Mouse (Mus musculus): ENCODE results near the gene Fgfr2. TPM values are rescaled to one million over a fixed set of nuclear protein-coding genes. Genes with fewer than 3 reads are reported as not detected.

The Fgfr2 gene
- polyA plus RNA-seq, 1 experiment from 2014 or later = 34.1 TPM

DNA sequence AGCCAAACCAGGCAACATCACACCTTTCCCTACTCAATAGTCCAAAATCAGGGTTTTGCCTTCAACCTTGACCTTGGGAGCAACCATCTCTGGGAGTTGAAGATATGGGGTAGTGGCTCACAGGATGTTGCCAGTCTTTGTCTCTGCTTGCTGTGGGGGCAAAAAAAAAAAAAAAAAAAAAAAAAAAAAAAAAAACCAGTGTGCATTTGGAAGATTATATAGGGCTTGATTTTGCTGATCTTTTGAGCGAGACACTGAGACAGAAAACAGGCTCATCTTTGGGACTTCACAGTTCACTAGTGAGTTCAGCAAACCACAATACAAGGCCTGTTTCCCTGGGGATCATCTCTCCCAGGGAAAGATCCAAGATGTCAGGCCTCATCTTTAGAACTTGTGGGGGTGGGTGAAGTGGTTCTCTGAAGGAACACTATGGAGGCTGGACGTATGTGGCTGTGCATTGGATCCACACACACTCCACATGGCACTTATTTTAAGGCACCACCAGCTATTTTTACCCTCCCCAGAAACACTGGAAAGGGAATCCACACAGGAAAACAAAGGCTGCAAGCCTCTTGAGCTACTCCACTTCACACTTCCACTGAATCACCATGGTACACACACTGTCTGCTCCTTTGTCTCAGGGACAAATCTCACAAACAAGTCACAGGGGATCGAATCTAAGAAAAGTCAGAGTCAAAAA lies 83.4 kb downstream of the Fgfr2 start:
- Histone ChIP-seq H3K4me1 (replicated peaks) (peaks cover 85% of the 10 kb centered on the region), H3K9me3 (replicated peaks) (no peaks in the 10 kb centered on the region), H3K27ac (ENCODE audit: poor library complexity, severe bottlenecking) (peak overlapping the region; percentile 70), H3K36me3 (peaks cover 6% of the 10 kb centered on the region; the same call in 1 of the 2 replicates), H3K27me3 (replicated peaks) (no peaks in the 10 kb centered on the region), H3K4me3 (no peak overlapping the region), H3K4me2 (no peak overlapping the region), H3K9ac (no peak overlapping the region)
- no peak for ATAC-seq (ENCODE audit: insufficient number of reproducible peaks, low FRiP score)
- WGBS = 48% methylated on average over 3 of the region's 3 CpGs

DNA sequence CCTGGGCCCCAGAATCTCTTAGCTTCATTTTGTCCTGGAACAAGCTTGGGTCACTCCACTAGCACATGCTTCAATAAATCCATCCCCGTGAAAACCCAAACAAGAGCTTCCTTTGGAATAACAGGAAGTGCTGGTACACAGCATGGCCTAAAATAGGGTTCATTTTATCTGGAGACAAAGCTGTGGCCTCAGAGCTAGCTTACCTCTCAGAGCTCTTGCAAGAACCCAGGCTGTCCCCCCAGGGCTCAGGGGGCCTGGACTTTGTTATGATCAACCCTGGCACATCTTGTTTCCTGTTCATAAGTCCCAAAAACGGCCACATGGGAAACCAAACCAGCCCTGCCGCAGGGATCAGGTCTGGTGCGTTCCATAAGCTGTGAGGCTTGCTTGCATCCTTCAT lies 85.5 kb downstream of the Fgfr2 start:
- WGBS = 38% methylated on average over 4 of the region's 4 CpGs
- H3K27me3 ChIP-seq (replicated peaks) = no peaks in the 10 kb centered on the region
- peak overlapping the region; percentile 0; the same call in 1 of the 2 replicates for H3K9ac ChIP-seq

DNA sequence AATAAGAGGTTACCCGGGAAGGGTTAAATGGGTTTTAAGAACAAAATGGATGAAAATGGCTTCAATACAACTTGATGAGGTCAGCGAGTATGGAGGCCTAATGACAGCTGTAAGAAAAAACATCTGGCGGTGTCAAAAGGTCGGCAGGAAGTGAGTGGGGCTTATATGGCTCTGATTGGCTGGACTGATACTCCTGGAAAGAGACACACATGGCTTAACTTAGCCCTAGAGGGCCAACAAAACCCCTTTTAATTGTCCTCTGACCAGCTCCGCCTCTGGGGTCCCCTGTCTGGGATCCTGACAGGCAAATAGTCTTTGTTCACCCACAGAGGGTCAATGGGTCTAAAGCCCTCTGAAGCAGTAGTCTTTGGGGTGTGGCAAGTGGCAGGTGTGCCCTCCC lies 85.9 kb downstream of the Fgfr2 start:
- Histone ChIP-seq H3K36me3 (no peaks in the 10 kb centered on the region), H3K9me3 (replicated peaks) (no peaks in the 10 kb centered on the region), H3K9ac (no peak overlapping the region), H3K4me2 (no peak overlapping the region), H3K4me1 (replicated peaks) (peaks cover 94% of the 10 kb centered on the region), H3K27ac (ENCODE audit: poor library complexity, severe bottlenecking) (peak overlapping the region; percentile 63), H3K27me3 (replicated peaks) (no peaks in the 10 kb centered on the region), H3K4me3 (no peak overlapping the region)
- WGBS = 51% methylated on average over 5 of the region's 5 CpGs
- ATAC-seq (ENCODE audit: insufficient number of reproducible peaks, low FRiP score) = no peak; the same call in 1 of the 2 replicates

More for the DNA sequence above, 85.5 kb downstream of the Fgfr2 start:
- Histone ChIP-seq H3K36me3 (no peaks in the 10 kb centered on the region), H3K4me2 (no peak overlapping the region), H3K4me3 (no peak overlapping the region), H3K9me3 (replicated peaks) (no peaks in the 10 kb centered on the region), H3K27ac (ENCODE audit: poor library complexity, severe bottlenecking) (peak overlapping the region; percentile 63), H3K4me1 (replicated peaks) (peaks cover 98% of the 10 kb centered on the region)
- ATAC-seq (ENCODE audit: insufficient number of reproducible peaks, low FRiP score) = no peak

DNA sequence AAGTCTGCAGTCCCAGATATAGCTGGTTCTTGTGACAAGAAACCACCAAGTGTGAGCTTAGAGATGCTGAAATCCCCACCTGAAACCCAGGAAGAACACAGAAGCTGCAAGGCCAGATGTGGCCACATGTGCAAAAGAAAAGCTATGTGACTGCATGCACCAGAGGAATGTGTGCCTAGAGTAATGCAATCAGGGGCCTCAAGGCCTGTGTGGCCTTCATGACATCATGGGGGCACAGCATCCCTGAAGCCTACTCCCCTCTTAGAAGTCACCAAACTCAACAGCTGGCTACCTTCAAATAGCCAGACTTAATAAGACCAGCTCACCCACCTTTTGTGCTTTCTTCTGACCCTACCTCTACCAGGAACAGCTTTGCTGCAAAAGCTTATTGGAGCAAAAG lies 87.2 kb downstream of the Fgfr2 start:
- Histone ChIP-seq H3K4me2 (peak overlapping the region; percentile 25; the same call in 1 of the 2 replicates), H3K9ac (peak overlapping the region; percentile 28; the same call in 1 of the 2 replicates), H3K27ac (ENCODE audit: poor library complexity, severe bottlenecking) (peak overlapping the region; percentile 72)

DNA sequence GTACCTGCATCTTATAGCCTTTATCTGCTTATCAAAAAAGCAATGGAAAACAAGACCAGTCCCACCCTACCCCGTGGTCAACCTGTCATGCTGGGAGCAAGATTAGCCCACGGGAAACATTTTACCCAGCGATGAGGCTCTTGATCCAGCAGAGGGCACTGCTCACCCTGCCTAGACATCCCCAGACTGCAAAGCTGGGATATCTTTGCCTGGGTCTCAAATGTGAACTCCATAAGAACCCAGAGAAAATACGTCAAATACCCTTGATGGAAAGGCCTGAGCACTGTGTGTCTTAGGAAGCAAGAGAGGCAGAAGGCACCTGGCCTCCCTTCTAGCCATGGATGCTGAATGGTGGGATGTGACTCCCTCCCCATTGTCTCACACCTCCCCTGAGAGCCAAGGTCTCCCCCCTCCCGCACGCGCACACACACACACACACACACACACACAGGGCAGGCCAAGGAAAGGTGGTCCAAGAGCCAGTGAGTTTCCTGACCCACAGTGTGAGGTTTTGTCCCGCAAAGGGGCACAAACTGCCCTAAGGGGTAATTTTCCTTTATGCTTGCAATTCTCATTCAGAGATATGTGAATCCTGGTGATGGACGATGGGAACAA lies 90.5 kb downstream of the Fgfr2 start:
- peaks cover 64% of the 10 kb centered on the region for H3K4me1 ChIP-seq (replicated peaks)
- 52% methylated on average over 9 of the region's 9 CpGs for WGBS
- H3K27me3 ChIP-seq (replicated peaks) = no peaks in the 10 kb centered on the region
- no peak overlapping the region for H3K4me3 ChIP-seq
- H3K9me3 ChIP-seq (replicated peaks) = no peaks in the 10 kb centered on the region
- H3K9ac ChIP-seq = no peak overlapping the region
- peak overlapping the region; percentile 22; the same call in 1 of the 2 replicates for H3K27ac ChIP-seq (ENCODE audit: poor library complexity, severe bottlenecking)
- no peaks in the 10 kb centered on the region for H3K36me3 ChIP-seq
- H3K4me2 ChIP-seq = no peak overlapping the region
- ATAC-seq (ENCODE audit: insufficient number of reproducible peaks, low FRiP score) = peak; percentile 16; the same call in 1 of the 2 replicates

More for the DNA sequence above, 87.2 kb downstream of the Fgfr2 start:
- Histone ChIP-seq H3K4me1 (replicated peaks) (peaks cover 81% of the 10 kb centered on the region), H3K36me3 (no peaks in the 10 kb centered on the region), H3K27me3 (replicated peaks) (no peaks in the 10 kb centered on the region), H3K4me3 (no peak overlapping the region), H3K9me3 (replicated peaks) (no peaks in the 10 kb centered on the region)
- no peak for ATAC-seq (ENCODE audit: insufficient number of reproducible peaks, low FRiP score)

DNA sequence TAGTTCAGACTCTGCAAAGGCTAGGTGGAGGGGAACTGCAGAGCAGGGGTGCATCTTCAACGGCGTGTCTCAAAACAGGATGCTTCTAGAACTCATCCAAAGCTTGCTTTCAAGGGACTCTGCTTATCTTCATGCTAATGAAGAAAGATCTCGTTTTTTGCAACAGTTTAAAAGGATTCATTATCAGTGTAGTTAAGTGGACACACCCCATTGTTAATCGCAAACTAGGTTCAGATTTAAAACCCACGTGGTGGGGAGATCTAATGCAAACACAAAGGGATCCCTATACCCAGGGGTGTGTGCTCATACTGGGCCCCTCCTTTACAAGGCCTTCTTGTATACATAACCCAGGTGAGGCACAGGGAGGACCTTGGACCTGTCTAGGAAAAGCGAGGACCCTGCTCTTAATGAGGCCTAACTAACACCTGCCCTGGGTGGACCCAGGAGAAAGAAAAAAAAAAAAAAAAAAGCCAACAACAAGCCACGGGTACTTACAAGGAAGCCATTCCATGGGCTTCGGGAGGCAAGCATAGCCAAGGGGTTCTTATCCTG lies 93.6 kb downstream of the Fgfr2 start:
- 59% methylated on average over 8 of the region's 8 CpGs for WGBS
- no peak overlapping the region for H3K4me2 ChIP-seq
- no peak overlapping the region for H3K9ac ChIP-seq
- H3K4me3 ChIP-seq = no peak overlapping the region
- H3K9me3 ChIP-seq (replicated peaks) = no peaks in the 10 kb centered on the region
- no peaks in the 10 kb centered on the region for H3K36me3 ChIP-seq
- no peak overlapping the region for H3K27ac ChIP-seq (ENCODE audit: poor library complexity, severe bottlenecking)
- no peak for ATAC-seq (ENCODE audit: insufficient number of reproducible peaks, low FRiP score)
- H3K27me3 ChIP-seq (replicated peaks) = no peaks in the 10 kb centered on the region
- peaks cover 61% of the 10 kb centered on the region for H3K4me1 ChIP-seq (replicated peaks)

DNA sequence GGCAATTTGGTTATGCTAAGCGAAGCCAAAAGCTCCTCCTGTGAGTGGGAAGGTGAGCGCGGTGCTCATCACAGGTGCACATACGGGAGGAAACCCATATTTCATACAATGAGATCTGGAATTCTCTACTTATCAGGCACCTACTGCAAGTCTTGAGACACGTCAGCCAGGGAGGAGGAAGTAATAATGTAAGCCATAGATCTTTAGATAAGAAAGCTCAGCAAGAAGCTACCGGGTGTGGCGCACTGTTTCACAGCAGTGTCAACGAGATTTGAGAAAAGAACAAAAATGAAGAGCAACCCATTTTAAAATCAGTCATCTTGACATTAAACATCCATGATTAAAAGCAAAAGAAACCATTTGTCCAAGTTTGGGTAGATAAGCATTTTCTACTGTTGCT lies 94.1 kb downstream of the Fgfr2 start:
- no peak overlapping the region for H3K27ac ChIP-seq (ENCODE audit: poor library complexity, severe bottlenecking)
- no peak overlapping the region for H3K9ac ChIP-seq
- no peak overlapping the region for H3K4me3 ChIP-seq
- no peak for ATAC-seq (ENCODE audit: insufficient number of reproducible peaks, low FRiP score)
- peaks cover 61% of the 10 kb centered on the region for H3K4me1 ChIP-seq (replicated peaks)
- no peaks in the 10 kb centered on the region for H3K36me3 ChIP-seq
- 82% methylated on average over 8 of the region's 8 CpGs for WGBS
- H3K9me3 ChIP-seq (replicated peaks) = no peaks in the 10 kb centered on the region
- H3K27me3 ChIP-seq (replicated peaks) = no peaks in the 10 kb centered on the region
- H3K4me2 ChIP-seq = no peak overlapping the region

DNA sequence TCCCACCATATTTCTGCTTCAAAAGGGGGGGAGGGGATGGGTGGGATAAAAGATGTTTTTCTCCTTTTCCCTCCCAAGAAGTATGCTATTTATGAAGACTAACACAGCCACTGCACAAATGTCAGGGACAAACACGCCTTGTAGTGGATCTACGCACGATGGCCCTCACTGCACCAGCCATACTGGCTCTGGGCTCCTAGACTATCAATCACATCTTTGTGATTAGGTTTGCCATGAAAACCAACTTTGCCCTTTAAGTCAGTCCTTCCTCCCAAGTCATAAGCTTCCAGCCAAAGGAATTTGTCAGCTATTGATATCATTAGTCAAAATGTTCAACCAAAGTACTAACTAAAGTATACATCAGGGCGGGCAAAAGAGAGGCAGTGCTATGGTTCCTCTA lies 95.2 kb downstream of the Fgfr2 start:
- Histone ChIP-seq H3K9ac (no peak overlapping the region), H3K27ac (ENCODE audit: poor library complexity, severe bottlenecking) (no peak overlapping the region), H3K4me2 (no peak overlapping the region), H3K9me3 (replicated peaks) (no peaks in the 10 kb centered on the region), H3K27me3 (replicated peaks) (no peaks in the 10 kb centered on the region), H3K4me1 (replicated peaks) (peaks cover 59% of the 10 kb centered on the region), H3K4me3 (no peak overlapping the region), H3K36me3 (no peaks in the 10 kb centered on the region)
- WGBS = 89% methylated on average over 4 of the region's 4 CpGs
- no peak for ATAC-seq (ENCODE audit: insufficient number of reproducible peaks, low FRiP score)

DNA sequence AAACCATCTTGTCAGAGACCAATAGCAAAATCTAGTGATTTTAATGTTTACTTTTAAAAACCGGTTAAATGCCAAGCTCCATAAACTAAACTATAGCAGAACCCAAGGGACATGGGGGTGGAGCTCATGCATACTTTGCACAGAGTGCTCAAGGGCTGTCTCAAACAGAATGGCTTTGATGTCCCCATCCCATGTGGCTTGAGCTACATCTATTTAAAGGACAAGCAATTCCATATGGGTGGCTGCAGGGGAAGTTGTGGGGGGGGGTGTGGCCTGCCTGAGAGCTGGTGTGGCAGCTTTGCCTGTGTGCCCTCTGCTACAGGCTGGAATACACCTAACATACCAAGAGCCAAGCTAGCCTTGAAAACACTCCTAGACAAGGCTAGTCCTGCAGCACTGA lies 98.5 kb downstream of the Fgfr2 start:
- WGBS = 80% methylated on average over 1 of the region's 1 CpGs
- Histone ChIP-seq H3K27me3 (replicated peaks) (no peaks in the 10 kb centered on the region), H3K4me1 (replicated peaks) (peaks cover 76% of the 10 kb centered on the region), H3K4me2 (no peak overlapping the region), H3K36me3 (no peaks in the 10 kb centered on the region), H3K9ac (no peak overlapping the region), H3K9me3 (replicated peaks) (no peaks in the 10 kb centered on the region), H3K27ac (ENCODE audit: poor library complexity, severe bottlenecking) (no peak overlapping the region; the same call in 1 of the 2 replicates), H3K4me3 (no peak overlapping the region)
- 0 out of 2 replicates have a peak, but pooled peaks have one; percentile 30 for ATAC-seq (ENCODE audit: insufficient number of reproducible peaks, low FRiP score)

DNA sequence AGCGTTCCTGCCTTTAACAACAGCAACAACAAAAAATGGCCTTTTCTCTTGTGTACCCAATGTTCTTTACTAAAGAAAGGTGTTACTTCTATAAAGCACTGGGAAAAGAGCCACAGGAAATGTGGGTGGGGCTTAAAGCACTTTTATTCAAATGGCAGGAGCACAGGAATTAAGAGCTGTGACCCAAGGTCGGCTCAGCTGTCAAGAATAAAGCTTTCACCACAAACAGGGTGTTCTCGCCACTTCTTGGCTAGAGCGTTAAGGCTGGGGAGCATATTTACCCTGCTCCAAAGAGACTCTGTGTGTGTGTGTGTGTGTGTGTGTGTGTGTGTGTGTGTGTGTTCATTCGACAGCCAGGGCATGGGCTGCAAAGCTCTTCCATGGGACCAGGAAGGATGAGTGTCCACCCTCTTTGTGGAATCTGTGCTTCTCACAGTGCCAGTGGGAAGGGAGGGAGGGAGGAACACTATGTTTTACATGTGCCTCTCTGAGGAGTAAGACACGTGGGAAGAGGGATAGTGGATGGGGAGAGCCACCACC lies 103.6 kb downstream of the Fgfr2 start:
- H3K4me1 ChIP-seq (replicated peaks) = peaks cover 68% of the 10 kb centered on the region
- no peaks in the 10 kb centered on the region for H3K9me3 ChIP-seq (replicated peaks)
- H3K36me3 ChIP-seq = no peaks in the 10 kb centered on the region
- no peak overlapping the region for H3K4me3 ChIP-seq
- WGBS = 43% methylated on average over 6 of the region's 6 CpGs
- no peaks in the 10 kb centered on the region for H3K27me3 ChIP-seq (replicated peaks)
- H3K27ac ChIP-seq (ENCODE audit: poor library complexity, severe bottlenecking) = peak overlapping the region; percentile 33; the same call in 1 of the 2 replicates
- no peak for ATAC-seq (ENCODE audit: insufficient number of reproducible peaks, low FRiP score)
- H3K4me2 ChIP-seq = no peak overlapping the region
- no peak overlapping the region for H3K9ac ChIP-seq

DNA sequence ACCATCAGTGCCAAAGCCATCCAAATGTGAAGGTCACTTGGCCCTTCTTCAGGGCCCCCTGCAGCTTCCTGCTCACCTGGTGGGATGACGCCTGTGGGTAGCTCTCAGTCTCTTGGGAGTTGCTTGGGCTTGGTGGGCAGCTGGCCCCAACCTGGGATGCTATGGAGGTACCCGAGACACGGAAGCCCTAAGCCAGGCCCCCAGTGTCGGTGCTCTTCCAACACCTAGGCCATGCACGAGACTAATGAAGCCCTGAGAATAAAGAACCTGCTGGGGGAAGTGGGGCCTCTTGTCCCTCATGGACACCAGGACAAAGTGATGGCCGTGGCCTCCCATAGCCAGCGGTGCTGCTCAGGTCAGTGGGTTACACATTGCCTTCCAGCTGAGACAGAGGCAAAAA lies 104.2 kb downstream of the Fgfr2 start:
- H3K27ac ChIP-seq (ENCODE audit: poor library complexity, severe bottlenecking) = no peak overlapping the region
- no peaks in the 10 kb centered on the region for H3K9me3 ChIP-seq (replicated peaks)
- H3K4me3 ChIP-seq = no peak overlapping the region
- H3K4me2 ChIP-seq = no peak overlapping the region
- no peaks in the 10 kb centered on the region for H3K27me3 ChIP-seq (replicated peaks)
- 0 out of 2 replicates have a peak, but pooled peaks cover 4% of the 10 kb centered on the region for H3K36me3 ChIP-seq
- WGBS = 75% methylated on average over 7 of the region's 7 CpGs
- H3K4me1 ChIP-seq (replicated peaks) = peaks cover 68% of the 10 kb centered on the region
- H3K9ac ChIP-seq = no peak overlapping the region
- no peak for ATAC-seq (ENCODE audit: insufficient number of reproducible peaks, low FRiP score)
